Mouse (Mus musculus) inflammation-experienced regulatory T-cells (primary cell): ENCODE data around the gene 4833439L19Rik. TPM values are rescaled to one million over a fixed set of nuclear protein-coding genes. Genes with fewer than 3 reads are reported as not detected.

Source experiments
- polyA plus RNA-seq, 2 experiments: library from polyadenylated mRNA; unstranded; fragments of 100-300 nt; shearing (Covaris generic); gene quantifications; one replicate each; pipeline ENCODE4 v1.2.1; 2017

4833439L19Rik gene
- polyA plus RNA-seq, result 10 to 100 TPM; 71.7 to 86.3 TPM

GRCm38 (mm10) chr13:54565201-54565581 is at the start of gene 4833439L19Rik:
Gene 4833439L19Rik (minus strand): TSS chr13:54565435.

GRCm38 (mm10) chr13:54610972-54611754 is 45.9 kb upstream of the 4833439L19Rik start, which contains the start of gene Cltb:
Gene Cltb (minus strand): TSS chr13:54611344.

GRCm38 (mm10) chr13:54589996-54590951 is 25.0 kb upstream of the 4833439L19Rik start, which contains the start of the genes Nop16 and Higd2a:
Gene Nop16 (minus strand): TSS chr13:54590090.
Gene Higd2a (plus strand): TSS chr13:54590207.

GRCm38 (mm10) chr13:54574854-54575481 is 9.7 kb upstream of the 4833439L19Rik start, which contains the start of gene Arl10:
Gene Arl10 (plus strand): TSS chr13:54575015.

GRCm38 (mm10) chr13:54503604-54504521 is 61.4 kb downstream of the 4833439L19Rik start, which contains the start of gene Simc1:
Gene Simc1 (plus strand): TSS chr13:54503779.

Other genes starting within 250 kb of the 4833439L19Rik start
- under 1 TPM in 1 of 2 experiments, not detected in 1; 0.21 TPM for gene Cplx2, start 194.1 kb downstream of the 4833439L19Rik start, polyA plus RNA-seq
- 10 to 100 TPM; 43.7 to 56.5 TPM for gene Thoc3, start 96.6 kb downstream of the 4833439L19Rik start, polyA plus RNA-seq
- gene Simc1, start 61.7 kb downstream of the 4833439L19Rik start, polyA plus RNA-seq, result 10 to 100 TPM; 16.5 to 28.3 TPM
- gene Arl10, start 9.6 kb upstream of the 4833439L19Rik start, polyA plus RNA-seq, result 1 to 10 TPM; 2.1 to 8.8 TPM
- 10 to 100 TPM; 43.4 to 49.4 TPM for gene Nop16, start 24.7 kb upstream of the 4833439L19Rik start, polyA plus RNA-seq
- 100 to 1,000 TPM; 168 to 193 TPM for gene Higd2a, start 24.8 kb upstream of the 4833439L19Rik start, polyA plus RNA-seq
- 10 to 100 TPM; 42.0 to 64.4 TPM for gene Cltb, start 45.9 kb upstream of the 4833439L19Rik start, polyA plus RNA-seq
- 10 to 100 TPM; 56.0 to 82.8 TPM for gene Faf2, start 56.3 kb upstream of the 4833439L19Rik start, polyA plus RNA-seq
- gene Rnf44, start 128.5 kb upstream of the 4833439L19Rik start, polyA plus RNA-seq, result 10 to 100 TPM; 68.7 to 75.7 TPM
- under 1 TPM in 1 of 2 experiments, not detected in 1; 0.06 TPM for gene Cdhr2, start 136.0 kb upstream of the 4833439L19Rik start, polyA plus RNA-seq
- not detected for gene Gprin1, start 184.4 kb upstream of the 4833439L19Rik start, polyA plus RNA-seq
- gene Sncb, start 201.2 kb upstream of the 4833439L19Rik start, polyA plus RNA-seq, result not detected
- gene Eif4e1b, start 218.6 kb upstream of the 4833439L19Rik start, polyA plus RNA-seq, result not detected
- 10 to 100 TPM in 1 of 2 experiments, 1 to 10 TPM in 1; 8.9 to 13.2 TPM for gene Tspan17, start 223.9 kb upstream of the 4833439L19Rik start, polyA plus RNA-seq